Mouse (Mus musculus): ENCODE results near the gene Cwc27. TPM values are rescaled to one million over a fixed set of nuclear protein-coding genes. Genes with fewer than 3 reads are reported as not detected.

Gene Cwc27
- polyA plus RNA-seq, 1 experiment, result 13.8 TPM

GRCm38 (mm10) chr13:104779104-104779670 is 37.8 kb downstream of the Cwc27 start:
- no peak for DNase-seq (ENCODE audit: low spot score)

DNA sequence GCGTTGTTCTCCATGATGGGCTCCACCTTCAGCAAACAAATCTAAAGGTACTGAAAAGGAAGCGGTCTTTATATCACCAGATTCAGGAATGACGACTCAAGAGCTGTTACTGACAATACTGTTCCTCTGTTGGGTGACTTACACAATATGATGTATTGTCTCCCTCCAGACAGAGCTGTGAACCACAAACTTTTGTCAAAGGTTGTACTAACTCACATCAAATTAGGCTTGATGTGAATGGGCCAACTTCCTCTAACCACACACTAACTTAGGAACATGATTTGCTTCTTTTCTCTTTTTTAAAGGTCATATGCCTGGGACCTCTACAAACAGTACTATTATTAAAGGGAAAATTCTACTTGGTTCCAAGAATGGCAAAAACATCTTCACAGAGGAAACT is 53.7 kb downstream of the Cwc27 start:
- DNase-seq (ENCODE audit: low spot score), result no peak

GRCm38 (mm10) chr13:104762401-104762800 is 54.5 kb downstream of the Cwc27 start:
- no peak for DNase-seq (ENCODE audit: low spot score)

GRCm38 (mm10) chr13:104759381-104759780 is 57.6 kb downstream of the Cwc27 start:
- DNase-seq (ENCODE audit: low spot score), result no peak

GRCm38 (mm10) chr13:104747032-104747431 is 69.9 kb downstream of the Cwc27 start:
- no peak for DNase-seq (ENCODE audit: low spot score)

- DNase-seq (ENCODE audit: low spot score), result no peak
Observed at GRCm38 (mm10) chr13:104742866-104743265, 74.1 kb downstream of the Cwc27 start.

DNA sequence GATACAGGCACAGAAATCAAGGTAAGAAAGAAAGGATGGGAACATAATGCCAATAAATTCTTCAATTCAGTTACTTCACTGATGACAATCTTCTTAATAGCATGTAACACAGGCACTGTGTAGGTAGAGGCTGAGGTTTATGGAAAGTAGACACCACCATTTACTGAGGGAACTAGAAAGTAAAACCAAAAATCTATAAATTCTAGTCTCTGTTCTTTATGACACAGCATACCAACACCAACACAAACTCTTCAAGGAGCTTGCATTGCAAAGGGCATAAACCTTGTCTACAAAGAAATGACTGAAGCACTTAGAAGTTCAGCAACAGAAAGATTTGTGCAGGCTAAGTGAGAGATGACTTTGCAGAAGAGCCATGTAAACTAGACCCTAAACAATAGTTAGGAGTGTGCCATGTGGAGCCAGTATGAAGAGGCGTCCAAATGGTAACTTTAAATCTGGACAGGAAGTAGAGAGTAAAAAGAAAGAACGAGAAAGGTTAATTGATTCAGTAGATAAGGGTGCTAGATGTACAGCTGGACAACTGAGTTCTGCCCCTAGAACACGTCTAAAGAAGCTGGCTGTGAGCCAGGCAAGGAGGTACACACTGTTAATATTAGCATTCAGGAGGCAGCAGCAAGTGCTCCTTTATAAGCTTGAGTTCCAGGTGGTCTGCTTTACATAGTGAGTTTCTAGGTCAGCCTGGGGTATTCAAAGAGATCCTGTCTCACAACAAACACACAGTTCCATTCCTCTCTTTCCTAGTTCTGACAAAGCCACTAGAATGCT is 87.5 kb downstream of the Cwc27 start:
- DNase-seq (ENCODE audit: low spot score), result no peak

- no peak for DNase-seq (ENCODE audit: low spot score)
Observed at GRCm38 (mm10) chr13:104727681-104728080, 89.3 kb downstream of the Cwc27 start.

GRCm38 (mm10) chr13:104720133-104720532 is 96.8 kb downstream of the Cwc27 start:
- no peak for DNase-seq (ENCODE audit: low spot score)

DNA sequence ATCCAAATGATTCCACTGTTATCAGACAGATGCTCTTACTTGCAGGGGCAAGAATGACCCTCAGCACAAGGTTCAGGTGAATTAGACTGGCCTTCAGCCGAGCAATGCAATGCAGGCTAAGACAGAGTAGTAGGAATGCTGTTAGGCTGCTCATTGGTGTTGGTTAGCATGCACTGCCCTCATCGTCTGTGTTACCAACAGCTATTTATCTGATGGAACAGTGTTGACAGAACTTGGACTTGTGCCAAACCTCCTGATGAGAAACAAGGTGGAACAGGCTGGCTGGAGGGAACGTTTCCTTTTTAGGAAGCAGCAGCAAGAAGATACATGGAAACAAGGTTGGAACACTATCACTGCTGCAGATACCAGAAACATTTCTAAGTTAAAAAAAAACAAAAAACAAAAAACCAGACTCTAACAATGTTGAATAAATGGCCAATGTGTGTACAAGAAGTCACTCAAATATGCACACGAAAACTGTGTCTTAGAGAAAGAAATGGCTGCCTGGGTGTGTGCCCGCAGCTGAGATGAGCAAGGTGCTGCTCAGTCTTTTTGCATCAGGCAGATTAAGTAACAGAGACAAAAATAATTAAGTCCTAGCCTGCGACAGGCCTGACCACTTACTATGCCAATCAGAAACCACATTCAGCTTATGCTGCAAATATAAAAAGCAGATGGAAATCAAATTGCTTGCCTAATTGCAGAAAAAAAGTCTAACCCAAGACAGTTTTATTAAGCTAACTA is 122.2 kb downstream of the Cwc27 start:
- no peak for DNase-seq (ENCODE audit: low spot score)

DNA sequence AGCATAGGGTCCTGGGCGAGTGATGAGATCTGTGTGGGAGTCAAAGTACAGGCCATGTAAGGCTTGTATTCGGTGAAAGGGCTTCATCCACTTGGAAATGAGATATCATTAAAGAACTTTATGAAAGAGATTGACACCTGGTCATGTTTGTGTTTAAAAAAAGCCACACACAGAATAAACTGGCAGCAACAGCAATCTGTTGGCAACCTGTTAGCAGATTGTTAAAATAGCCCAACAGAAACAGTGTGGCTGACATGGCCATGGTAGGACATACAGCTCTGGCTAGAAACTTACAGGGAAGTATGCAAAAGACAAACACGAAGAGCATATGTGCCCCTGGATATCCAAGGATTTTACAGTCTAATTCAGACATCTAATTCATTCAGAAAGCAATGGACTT is 124.2 kb downstream of the Cwc27 start:
- no peak for DNase-seq (ENCODE audit: low spot score)

DNA sequence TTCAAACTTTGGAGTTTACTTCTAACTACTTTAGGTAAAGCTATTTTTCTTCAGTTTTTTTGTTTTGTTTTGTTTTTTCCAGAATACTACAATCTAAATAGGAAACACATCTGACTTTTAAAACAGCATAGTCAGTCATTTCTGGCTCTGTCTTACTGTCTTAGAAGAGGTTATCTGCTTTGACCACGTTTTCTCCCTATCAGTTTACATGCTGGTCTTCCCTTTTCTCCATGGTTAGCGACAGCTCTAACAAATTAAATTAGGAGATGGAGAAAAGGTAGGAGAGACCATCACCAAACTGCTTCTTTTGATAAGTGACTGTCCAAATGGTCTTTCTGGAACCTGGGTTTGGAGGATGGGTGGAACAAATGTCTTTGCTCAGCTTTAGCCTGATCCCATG is 131.4 kb downstream of the Cwc27 start:
- DNase-seq (ENCODE audit: low spot score), result no peak

- no peak for DNase-seq (ENCODE audit: low spot score)
Observed at GRCm38 (mm10) chr13:104684361-104685011, 132.5 kb downstream of the Cwc27 start.

DNA sequence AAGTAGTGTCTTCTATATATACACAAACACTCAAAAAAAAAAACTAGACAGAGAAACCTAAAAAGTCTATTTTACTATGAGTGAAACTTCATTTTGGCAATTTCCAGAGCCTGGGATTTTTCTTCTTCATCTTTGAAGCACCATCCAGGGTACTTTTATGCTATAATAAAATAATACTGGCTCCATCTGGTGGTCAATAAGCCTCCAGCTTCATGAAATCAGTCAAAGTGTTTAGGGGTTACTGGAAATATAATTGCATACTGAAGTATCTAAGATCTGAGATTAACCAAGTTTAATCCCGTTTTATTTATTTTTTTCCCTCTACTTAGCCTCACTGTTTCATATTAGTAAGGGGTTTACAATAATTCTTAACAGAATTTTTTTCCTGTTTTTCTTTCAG is 135.7 kb downstream of the Cwc27 start:
- no peak for DNase-seq (ENCODE audit: low spot score)

GRCm38 (mm10) chr13:104661188-104661587 is 155.8 kb downstream of the Cwc27 start:
- DNase-seq (ENCODE audit: low spot score), result no peak

DNA sequence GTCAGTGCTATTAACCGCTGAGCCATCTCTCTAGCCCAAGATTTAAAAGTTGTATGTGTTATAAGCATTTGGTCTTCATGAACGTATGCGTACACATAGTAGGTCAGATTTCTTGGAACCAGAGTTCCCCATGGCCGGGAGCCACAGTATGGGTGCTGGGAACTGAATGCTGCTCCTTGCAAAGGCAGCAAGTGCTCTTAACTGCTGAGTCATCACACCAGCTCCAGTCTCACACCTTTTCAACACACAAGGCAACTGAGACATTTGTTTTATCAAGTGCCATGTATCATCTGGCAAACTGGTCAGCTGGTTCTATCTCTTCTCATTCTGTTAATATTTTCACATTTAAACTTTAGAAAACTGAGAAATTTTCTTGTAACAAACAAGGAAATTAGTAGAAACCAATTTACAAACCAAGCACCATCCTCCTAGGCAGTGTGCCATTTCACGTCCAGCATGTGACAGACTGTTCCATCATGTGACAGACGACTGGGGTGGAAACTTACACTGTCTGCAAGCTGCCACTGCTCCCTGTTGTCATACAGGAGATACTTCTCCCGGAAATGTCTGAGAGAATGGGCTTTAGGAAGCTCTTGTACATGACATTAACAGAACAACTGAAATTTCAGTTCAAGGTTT is 156.8 kb downstream of the Cwc27 start:
- DNase-seq (ENCODE audit: low spot score), result no peak

- no peak for DNase-seq (ENCODE audit: low spot score)
Observed at GRCm38 (mm10) chr13:104656666-104657272, 160.2 kb downstream of the Cwc27 start.

GRCm38 (mm10) chr13:104655137-104655536 is 161.8 kb downstream of the Cwc27 start:
- DNase-seq (ENCODE audit: low spot score), result no peak

- DNase-seq (ENCODE audit: low spot score), result no peak
Observed at GRCm38 (mm10) chr13:104651763-104652162, 165.2 kb downstream of the Cwc27 start.

- no peak for DNase-seq (ENCODE audit: low spot score)
Observed at GRCm38 (mm10) chr13:104650654-104651053, 166.3 kb downstream of the Cwc27 start.

DNA sequence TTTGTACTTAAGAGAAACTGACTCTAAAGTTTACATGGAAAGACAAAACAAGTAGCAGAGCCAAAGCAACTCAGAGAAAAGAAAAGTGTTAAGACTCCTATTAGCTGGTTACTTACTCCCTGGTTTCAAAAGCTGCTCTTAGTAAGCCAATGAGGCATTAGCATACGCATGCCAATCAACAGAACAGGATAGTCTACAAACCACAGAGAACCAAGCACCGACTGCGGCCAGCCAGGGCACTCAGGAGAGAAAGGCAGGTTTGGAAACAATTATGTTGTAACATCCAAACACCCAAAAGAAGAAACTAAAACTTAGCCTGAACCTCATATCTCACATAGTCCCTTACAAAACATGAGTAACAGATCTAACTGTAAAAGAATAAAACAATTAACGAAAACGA is 166.8 kb downstream of the Cwc27 start:
- DNase-seq (ENCODE audit: low spot score), result no peak

Data from urinary bladder, adult 2 months (tissue).